Mouse (Mus musculus) forebrain, embryonic 12.5 days (tissue): Measurements from ENCODE around the gene Etfbkmt. TPM values are rescaled to one million over a fixed set of nuclear protein-coding genes. Genes with fewer than 3 reads are reported as not detected.

Source experiments
- ATAC-seq: fragments of 200-750 bp; cut with Nextera tagmentation; 2 replicates; pipeline ENCODE4 v1.8.0; 2017; ENCODE audit warnings: moderate TSS enrichment; ENCODE audit not compliant: low FRiP score
- H3K27ac ChIP-seq: fragments of 300-500 bp; sonication (generic); 2 replicates; pipeline ENCODE4 v1.5.1; 2016; ENCODE audit warnings: mild to moderate bottlenecking
- H3K27me3 ChIP-seq: fragments of 300-500 bp; sonication (generic); 2 replicates; pipeline ENCODE4 v1.6.1; 2016; ENCODE audit warnings: mild to moderate bottlenecking
- H3K36me3 ChIP-seq: fragments of 300-500 bp; sonication (generic); replicated peaks from 2 replicates; pipeline ENCODE4 v1.6.1; 2016; ENCODE audit warnings: mild to moderate bottlenecking
- H3K4me1 ChIP-seq: fragments of 300-500 bp; sonication (generic); 2 replicates; pipeline ENCODE4 v1.6.1; 2016
- H3K4me2 ChIP-seq: fragments of 300-500 bp; sonication (generic); 2 replicates; pipeline ENCODE4 v1.6.1; 2016; ENCODE audit warnings: mild to moderate bottlenecking, moderate library complexity
- H3K4me3 ChIP-seq: fragments of 300-500 bp; sonication (generic); replicated peaks from 2 replicates; pipeline ENCODE4 v1.5.1; 2016; ENCODE audit warnings: mild to moderate bottlenecking
- H3K9ac ChIP-seq: fragments of 300-500 bp; sonication (generic); 2 replicates; pipeline ENCODE4 v1.6.1; 2016; ENCODE audit warnings: mild to moderate bottlenecking
- H3K9me3 ChIP-seq: fragments of 300-500 bp; sonication (generic); 2 replicates; pipeline ENCODE4 v1.6.1; 2016
- WGBS: fragments of 180-500 bp; shearing (Covaris S2); methylation state at CpG from one replicate; pipeline ENCODE4 v1.1.7; 2016; 5-methylcytosine and 5-hydroxymethylcytosine counted together
- polyA plus RNA-seq: library from polyadenylated mRNA; unstranded; fragments of >200 nt; fragmentation: Nextera tagmentation; extraction: Ambion mirVana; gene quantifications from 2 replicates; pipeline ENCODE4 v1.2.1, GENCODE M21; 2016

Etfbkmt gene
- 8.4 and 9.7 TPM in 2 replicates for polyA plus RNA-seq

- no peak within 1 kb of the TSS for H3K9ac ChIP-seq
- H3K4me1 ChIP-seq: peaks cover 14% of the 10 kb centered on the region
- H3K27ac ChIP-seq: no peak within 1 kb of the TSS
- H3K4me3 ChIP-seq: no peak within 1 kb of the TSS
- ATAC-seq: no peak
- H3K9me3 ChIP-seq: no peaks in the 10 kb centered on the region
- WGBS: 86% methylated on average over 1 of the region's 1 CpGs
- H3K27me3 ChIP-seq: no peaks in the 10 kb centered on the region
- H3K36me3 ChIP-seq: 0 out of 2 replicates have a peak, but pooled peaks cover 5% of the 10 kb centered on the region
- no peak within 1 kb of the TSS for H3K4me2 ChIP-seq
Observed at GRCm38 (mm10) chr6:149139471-149139870, at the start of gene Etfbkmt. Etfbkmt (plus strand) TSS chr6:149139849.

- Histone ChIP-seq H3K4me3 (no peak overlapping the region), H3K4me1 (no peaks in the 10 kb centered on the region), H3K27ac (no peak overlapping the region), H3K4me2 (no peak overlapping the region), H3K27me3 (no peaks in the 10 kb centered on the region), H3K9ac (no peak overlapping the region), H3K36me3 (no peaks in the 10 kb centered on the region), H3K9me3 (no peaks in the 10 kb centered on the region)
- ATAC-seq: no peak
- WGBS: 97% methylated on average over 6 of the region's 6 CpGs
Observed at GRCm38 (mm10) chr6:149092406-149092805, 47.2 kb upstream of the Etfbkmt start.

- no peak overlapping the region for H3K9ac ChIP-seq
- H3K9me3 ChIP-seq: no peaks in the 10 kb centered on the region
- no peaks in the 10 kb centered on the region for H3K36me3 ChIP-seq
- H3K27me3 ChIP-seq: no peaks in the 10 kb centered on the region
- no peak overlapping the region for H3K4me2 ChIP-seq
- ATAC-seq: no peak
- no peak overlapping the region for H3K4me3 ChIP-seq
- WGBS: 77% methylated on average over 5 of the region's 5 CpGs
- H3K27ac ChIP-seq: no peak overlapping the region
- H3K4me1 ChIP-seq: no peaks in the 10 kb centered on the region
Observed at GRCm38 (mm10) chr6:149093465-149093864, 46.2 kb upstream of the Etfbkmt start.

GRCm38 (mm10) chr6:149094555-149094954 is 45.1 kb upstream of the Etfbkmt start:
- H3K4me1 ChIP-seq: peaks cover 5% of the 10 kb centered on the region
- no peak overlapping the region for H3K4me3 ChIP-seq
- no peak for ATAC-seq
- no peak overlapping the region for H3K9ac ChIP-seq
- H3K27ac ChIP-seq: no peak overlapping the region
- WGBS: 85% methylated on average over 1 of the region's 1 CpGs
- no peaks in the 10 kb centered on the region for H3K27me3 ChIP-seq
- no peak overlapping the region for H3K4me2 ChIP-seq
- no peaks in the 10 kb centered on the region for H3K36me3 ChIP-seq
- H3K9me3 ChIP-seq: no peaks in the 10 kb centered on the region

- no peak for ATAC-seq
- Histone ChIP-seq H3K36me3 (no peaks in the 10 kb centered on the region), H3K4me2 (no peak overlapping the region), H3K4me3 (no peak overlapping the region), H3K27ac (no peak overlapping the region), H3K9ac (no peak overlapping the region), H3K27me3 (no peaks in the 10 kb centered on the region), H3K9me3 (no peaks in the 10 kb centered on the region), H3K4me1 (peaks cover 7% of the 10 kb centered on the region)
- WGBS: 73% methylated on average over 6 of the region's 6 CpGs
Observed at GRCm38 (mm10) chr6:149095389-149095788, 44.3 kb upstream of the Etfbkmt start.

- Histone ChIP-seq H3K4me1 (peaks cover 7% of the 10 kb centered on the region), H3K4me2 (no peak overlapping the region), H3K27me3 (no peaks in the 10 kb centered on the region), H3K9ac (no peak overlapping the region), H3K4me3 (no peak overlapping the region), H3K36me3 (no peaks in the 10 kb centered on the region), H3K9me3 (no peaks in the 10 kb centered on the region), H3K27ac (no peak overlapping the region)
- 91% methylated on average over 2 of the region's 2 CpGs for WGBS
- no peak for ATAC-seq
Observed at GRCm38 (mm10) chr6:149096233-149096632, 43.4 kb upstream of the Etfbkmt start.

- no peaks in the 10 kb centered on the region for H3K36me3 ChIP-seq
- no peaks in the 10 kb centered on the region for H3K27me3 ChIP-seq
- no peak overlapping the region for H3K4me3 ChIP-seq
- peaks cover 7% of the 10 kb centered on the region for H3K4me1 ChIP-seq
- 93% methylated on average over 1 of the region's 1 CpGs for WGBS
- no peaks in the 10 kb centered on the region for H3K9me3 ChIP-seq
- ATAC-seq: no peak
- H3K9ac ChIP-seq: no peak overlapping the region
- no peak overlapping the region for H3K4me2 ChIP-seq
- no peak overlapping the region for H3K27ac ChIP-seq
Observed at GRCm38 (mm10) chr6:149097276-149097675, 42.4 kb upstream of the Etfbkmt start.

- no peak for ATAC-seq
- no peak overlapping the region for H3K4me2 ChIP-seq
- H3K27ac ChIP-seq: no peak overlapping the region
- H3K9me3 ChIP-seq: no peaks in the 10 kb centered on the region
- H3K9ac ChIP-seq: no peak overlapping the region
- no peaks in the 10 kb centered on the region for H3K36me3 ChIP-seq
- H3K4me1 ChIP-seq: peaks cover 7% of the 10 kb centered on the region
- no peaks in the 10 kb centered on the region; the same call in 1 of the 2 replicates for H3K27me3 ChIP-seq
- no peak overlapping the region for H3K4me3 ChIP-seq
Observed at GRCm38 (mm10) chr6:149098993-149099392, 40.7 kb upstream of the Etfbkmt start.

GRCm38 (mm10) chr6:149100174-149101075 is 39.2 kb upstream of the Etfbkmt start:
- ATAC-seq: peak; percentile 72
- H3K4me3 ChIP-seq: peak overlapping the region; percentile 82

GRCm38 (mm10) chr6:149101076-149101942 is 38.3 kb upstream of the Etfbkmt start, which contains the start of gene Dennd5b:
Dennd5b (minus strand) TSS chr6:149101680.
- peak; percentile 95 for ATAC-seq
- H3K4me2 ChIP-seq: peak within 1 kb of the TSS; percentile 72
- no peaks in the 10 kb centered on the region for H3K36me3 ChIP-seq
- no peaks in the 10 kb centered on the region for H3K9me3 ChIP-seq
- WGBS: under 1% methylated on average over 111 of the region's 124 CpGs
- peak within 1 kb of the TSS; percentile 97 for H3K27ac ChIP-seq
- H3K9ac ChIP-seq: peak within 1 kb of the TSS; percentile 92
- H3K4me1 ChIP-seq: peaks cover 7% of the 10 kb centered on the region
- H3K4me3 ChIP-seq: peak within 1 kb of the TSS; percentile 82
- no peaks in the 10 kb centered on the region; the same call in 1 of the 2 replicates for H3K27me3 ChIP-seq

More at GRCm38 (mm10) chr6:149100174-149101075, 39.2 kb upstream of the Etfbkmt start:
- H3K4me1 ChIP-seq: peaks cover 7% of the 10 kb centered on the region
- no peaks in the 10 kb centered on the region for H3K9me3 ChIP-seq
- WGBS: 1% methylated on average over 51 of the region's 52 CpGs
- peak overlapping the region; percentile 97 for H3K27ac ChIP-seq
- no peaks in the 10 kb centered on the region for H3K36me3 ChIP-seq
- peak overlapping the region; percentile 72 for H3K4me2 ChIP-seq
- peak overlapping the region; percentile 92 for H3K9ac ChIP-seq
- no peaks in the 10 kb centered on the region; the same call in 1 of the 2 replicates for H3K27me3 ChIP-seq

GRCm38 (mm10) chr6:149101943-149102243 is 37.8 kb upstream of the Etfbkmt start:
- 12% methylated on average over 7 of the region's 7 CpGs for WGBS
- ATAC-seq: peak; percentile 20
- H3K4me2 ChIP-seq: peak overlapping the region; percentile 72
- no peaks in the 10 kb centered on the region for H3K36me3 ChIP-seq
- peak overlapping the region; percentile 92 for H3K9ac ChIP-seq
- H3K9me3 ChIP-seq: no peaks in the 10 kb centered on the region
- H3K27ac ChIP-seq: peak overlapping the region; percentile 97
- H3K4me3 ChIP-seq: peak overlapping the region; percentile 82
- H3K4me1 ChIP-seq: peaks cover 7% of the 10 kb centered on the region
- H3K27me3 ChIP-seq: no peaks in the 10 kb centered on the region; the same call in 1 of the 2 replicates

GRCm38 (mm10) chr6:149103451-149103850 is 36.2 kb upstream of the Etfbkmt start:
- ATAC-seq: no peak
- H3K27ac ChIP-seq: no peak overlapping the region
- no peaks in the 10 kb centered on the region for H3K36me3 ChIP-seq
- no peak overlapping the region for H3K4me2 ChIP-seq
- 97% methylated on average over 1 of the region's 1 CpGs for WGBS
- H3K9ac ChIP-seq: no peak overlapping the region
- peaks cover 7% of the 10 kb centered on the region for H3K4me1 ChIP-seq
- H3K9me3 ChIP-seq: no peaks in the 10 kb centered on the region
- no peaks in the 10 kb centered on the region; the same call in 1 of the 2 replicates for H3K27me3 ChIP-seq
- no peak overlapping the region for H3K4me3 ChIP-seq
